Mouse (Mus musculus): ENCODE data around the gene Rmi1. TPM values are rescaled to one million over a fixed set of nuclear protein-coding genes. Genes with fewer than 3 reads are reported as not detected.
"Not testable (repeated sequence)": the region's sequence is repeated elsewhere in the genome, so short reads cannot be mapped to it uniquely, and the experiment has no call there.

Rmi1 gene
- polyA plus RNA-seq (2015; fragmentation: Nextera tagmentation; extraction: Ambion mirVana): 23.8 and 24.3 TPM in 2 replicates

DNA sequence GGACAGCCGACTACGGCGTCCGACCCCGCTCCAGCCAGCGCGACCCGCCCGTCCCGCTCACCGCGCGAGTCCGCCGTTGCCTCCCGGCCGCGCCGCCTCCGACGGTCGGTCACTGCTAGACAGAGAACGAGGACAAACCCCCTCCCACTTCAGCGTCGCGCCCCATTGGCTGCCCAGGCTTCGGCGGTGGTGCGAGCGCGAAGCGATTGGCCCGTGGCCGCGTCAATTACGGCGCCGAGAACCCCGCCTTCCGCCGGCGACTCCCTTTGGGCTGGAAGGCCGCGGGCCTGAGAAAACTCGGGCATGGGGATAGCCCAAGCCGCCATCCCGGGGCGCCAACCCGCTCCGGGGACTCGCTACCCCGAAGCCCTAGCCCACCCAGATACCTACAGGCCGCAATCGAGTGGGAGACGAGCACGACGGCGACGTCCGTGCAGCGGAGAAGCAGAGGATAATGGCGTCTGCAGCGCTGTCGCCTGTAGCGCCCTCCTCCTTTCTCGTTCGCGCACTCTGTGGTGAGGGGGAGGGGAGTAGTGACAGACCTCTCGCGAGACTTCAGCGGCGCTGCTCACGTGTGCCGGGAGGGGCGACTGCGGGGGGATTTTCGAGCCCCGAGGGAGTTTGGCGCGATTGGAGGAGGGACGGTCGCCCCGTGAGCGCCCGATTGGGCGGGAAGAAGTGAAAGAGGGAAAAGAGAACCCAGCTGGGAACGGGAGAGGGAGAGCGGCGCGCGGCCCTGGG is at the start of gene Rmi1:
Gene Rmi1, plus strand, starts transcription at position 246 of the 741 bp plus-strand sequence.
- Histone ChIP-seq H3K4me2 (peak within 1 kb of the TSS; percentile 66), H3K27me3 (replicated peaks) (no peaks in the 10 kb centered on the region), H3K9me3 (no peaks in the 10 kb centered on the region), H3K36me3 (peaks cover 7% of the 10 kb centered on the region), H3K4me1 (peaks cover 3% of the 10 kb centered on the region; the same call in 1 of the 2 replicates), H3K27ac (peak within 1 kb of the TSS; percentile 98), H3K4me3 (replicated peaks) (peak within 1 kb of the TSS; percentile 98), H3K9ac (peak within 1 kb of the TSS; percentile 100)
- 0% methylated on average over 87 of the region's 91 CpGs for WGBS
- ATAC-seq (ENCODE audit: insufficient read depth, low FRiP score, low read depth): peak; percentile 94

DNA sequence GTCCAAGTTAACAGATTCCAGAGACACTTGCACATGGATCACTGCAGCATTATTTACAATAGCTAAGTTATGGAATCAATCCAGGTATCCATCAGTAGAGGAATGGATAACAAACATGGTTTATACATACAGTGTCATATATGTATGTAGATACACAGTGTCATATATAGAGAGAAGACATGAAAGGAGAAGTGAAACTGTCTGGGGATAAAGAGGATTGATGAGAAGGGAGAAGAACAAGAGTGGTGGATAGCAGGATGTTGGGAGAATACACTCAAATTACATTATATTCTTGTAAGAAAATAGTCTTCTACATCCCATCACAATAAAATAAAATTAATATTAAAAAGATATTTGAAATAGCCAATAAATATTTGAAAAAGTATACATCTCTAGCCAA is 49.1 kb upstream of the Rmi1 start:
- Histone ChIP-seq H3K27ac (no peak overlapping the region), H3K4me2 (no peak overlapping the region), H3K4me1 (no peaks in the 10 kb centered on the region), H3K36me3 (no peaks in the 10 kb centered on the region), H3K9me3 (no peaks in the 10 kb centered on the region), H3K4me3 (replicated peaks) (no peak overlapping the region), H3K27me3 (replicated peaks) (no peaks in the 10 kb centered on the region), H3K9ac (no peak overlapping the region)
- ATAC-seq (ENCODE audit: insufficient read depth, low FRiP score, low read depth): no peak

DNA sequence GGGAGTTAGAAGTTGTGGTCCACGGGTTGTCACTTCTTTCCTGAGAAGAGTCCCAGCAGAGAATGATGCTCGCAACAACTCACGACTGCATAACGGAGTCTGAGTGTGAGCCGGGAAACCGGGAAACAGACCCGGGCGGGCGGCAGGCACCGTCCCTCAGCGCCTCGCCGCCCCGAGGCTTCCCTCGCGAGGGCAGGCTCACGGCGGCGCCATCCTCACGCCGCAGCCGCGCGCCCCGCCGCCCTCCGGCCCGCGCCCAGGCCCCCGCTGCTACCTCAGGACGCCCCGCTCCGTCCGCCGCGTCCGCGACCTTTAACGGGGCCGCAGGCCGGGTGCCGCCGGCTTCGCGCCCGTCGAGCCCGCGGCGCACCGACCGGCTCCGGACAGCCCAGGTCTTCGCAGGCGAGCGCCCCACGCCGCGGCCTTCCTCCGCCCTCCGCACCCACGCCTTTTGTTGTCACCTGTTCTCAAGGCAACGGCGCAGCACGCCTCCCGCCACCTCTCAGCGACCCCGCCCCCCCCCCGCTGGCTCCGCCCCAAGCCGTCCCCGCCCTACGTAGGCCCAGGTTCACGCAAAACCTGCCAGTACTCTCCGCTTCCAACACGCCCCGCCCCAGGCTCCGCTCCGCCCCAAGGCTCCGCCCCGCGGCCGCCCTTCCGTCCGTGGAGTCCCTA is 43.3 kb upstream of the Rmi1 start, which contains the start of gene Kif27:
Gene Kif27, minus strand, starts transcription at position 494 of the 675 bp plus-strand sequence.
- peak; percentile 99 for ATAC-seq (ENCODE audit: insufficient read depth, low FRiP score, low read depth)
- peak within 1 kb of the TSS; percentile 68; the same call in 1 of the 2 replicates for H3K27ac ChIP-seq
- under 1% methylated on average over 58 of the region's 85 CpGs for WGBS

DNA sequence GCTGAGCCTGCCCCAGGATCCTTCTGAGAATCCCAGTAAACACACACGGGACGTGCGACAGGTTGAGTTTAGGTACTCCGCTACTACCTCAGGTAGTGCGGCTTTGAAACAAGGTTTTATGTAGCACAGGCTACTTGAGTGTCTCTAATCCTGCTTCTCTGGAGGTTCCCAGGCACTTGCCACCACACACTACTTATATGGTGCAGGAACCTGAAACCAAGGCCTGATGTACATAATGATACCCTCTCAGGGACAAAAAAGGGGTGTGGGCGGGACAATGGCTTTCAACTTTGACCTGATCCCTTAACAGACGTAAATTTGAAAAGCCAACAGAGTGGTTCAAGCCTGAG is 42.8 kb upstream of the Rmi1 start:
- no peaks in the 10 kb centered on the region for H3K27me3 ChIP-seq (replicated peaks)
- no peaks in the 10 kb centered on the region for H3K4me1 ChIP-seq
- no peaks in the 10 kb centered on the region for H3K9me3 ChIP-seq
- H3K4me3 ChIP-seq (replicated peaks): peak overlapping the region; percentile 70
- peak; percentile 62; the same call in 1 of the 2 replicates for ATAC-seq (ENCODE audit: insufficient read depth, low FRiP score, low read depth)
- 4% methylated on average over 7 of the region's 7 CpGs for WGBS
- H3K27ac ChIP-seq: peak overlapping the region; percentile 68; the same call in 1 of the 2 replicates
- no peak overlapping the region for H3K9ac ChIP-seq
- H3K36me3 ChIP-seq: no peaks in the 10 kb centered on the region
- peak overlapping the region; percentile 99 for H3K4me2 ChIP-seq

More for the DNA sequence above, 43.3 kb upstream of the Rmi1 start, which contains the start of gene Kif27:
- Histone ChIP-seq H3K4me1 (no peaks in the 10 kb centered on the region), H3K4me3 (replicated peaks) (peak within 1 kb of the TSS; percentile 70), H3K27me3 (replicated peaks) (no peaks in the 10 kb centered on the region), H3K36me3 (no peaks in the 10 kb centered on the region), H3K9me3 (no peaks in the 10 kb centered on the region), H3K9ac (peak within 1 kb of the TSS; percentile 26; the same call in 1 of the 2 replicates), H3K4me2 (peak within 1 kb of the TSS; percentile 99)

DNA sequence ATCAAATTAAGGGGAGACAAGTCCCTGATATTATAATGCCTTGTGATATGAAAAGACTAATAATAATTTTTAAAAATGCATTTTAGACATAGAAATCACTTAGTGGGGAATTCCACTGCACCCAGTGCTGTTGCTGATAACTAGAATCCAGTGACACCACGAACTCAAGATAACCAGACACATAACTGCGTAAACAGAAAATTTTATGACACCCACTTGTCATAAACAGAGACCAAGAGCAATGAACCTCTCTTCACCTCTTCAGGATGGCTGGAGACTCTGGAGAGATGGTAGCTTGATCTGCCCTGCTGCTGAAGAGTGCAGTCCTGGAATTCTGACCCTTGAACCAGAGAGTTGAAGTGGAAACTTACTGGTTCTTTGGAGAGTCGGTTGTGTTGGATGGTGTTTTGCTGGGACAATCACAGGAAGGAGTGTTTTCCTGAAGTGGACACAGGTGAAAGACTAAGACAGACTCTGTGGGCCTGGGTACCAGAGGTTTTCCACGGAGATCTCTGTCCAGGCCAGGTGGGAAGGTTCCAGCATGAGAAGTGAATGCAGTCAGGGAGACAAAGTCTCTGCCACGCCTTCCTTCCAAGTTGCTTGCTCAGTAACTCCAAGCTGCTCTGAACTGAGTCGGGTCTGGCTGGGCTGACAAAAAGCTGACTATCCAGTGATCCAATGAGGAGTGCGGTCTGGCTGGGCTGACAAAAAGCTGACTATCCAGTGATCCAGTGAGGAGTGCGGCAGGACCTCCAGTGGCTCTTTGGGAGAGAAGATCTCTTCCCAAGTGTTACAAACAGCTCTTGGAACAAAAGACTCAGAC is 37.5 kb upstream of the Rmi1 start:
- Histone ChIP-seq H3K4me2 (no peak overlapping the region), H3K27ac (no peak overlapping the region), H3K27me3 (replicated peaks) (no peaks in the 10 kb centered on the region), H3K4me3 (replicated peaks) (no peak overlapping the region), H3K4me1 (no peaks in the 10 kb centered on the region), H3K36me3 (no peaks in the 10 kb centered on the region), H3K9me3 (no peaks in the 10 kb centered on the region), H3K9ac (no peak overlapping the region)
- 68% methylated on average over 8 of the region's 8 CpGs for WGBS
- no peak for ATAC-seq (ENCODE audit: insufficient read depth, low FRiP score, low read depth)

DNA sequence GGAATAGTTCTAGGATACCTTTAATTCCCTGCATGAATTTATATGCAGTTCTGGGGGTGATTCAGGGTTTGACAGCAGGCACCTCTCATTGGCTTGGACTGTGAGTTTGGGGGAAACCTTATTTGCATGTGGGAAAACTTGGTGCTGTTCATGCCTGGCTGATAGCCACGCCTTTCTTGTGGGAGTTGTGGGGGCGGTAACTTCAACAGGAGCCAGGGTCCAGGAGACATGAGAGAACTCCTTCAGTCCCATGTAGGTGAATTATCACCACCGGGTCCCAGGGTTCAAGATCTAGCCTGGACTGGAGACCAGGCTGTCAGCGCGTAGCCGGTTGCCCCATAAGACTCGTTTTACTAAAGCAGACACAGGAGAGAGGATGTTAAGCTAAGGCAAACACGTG is 36.9 kb upstream of the Rmi1 start:
- not testable (repeated sequence) for H3K27me3 ChIP-seq (replicated peaks)

DNA sequence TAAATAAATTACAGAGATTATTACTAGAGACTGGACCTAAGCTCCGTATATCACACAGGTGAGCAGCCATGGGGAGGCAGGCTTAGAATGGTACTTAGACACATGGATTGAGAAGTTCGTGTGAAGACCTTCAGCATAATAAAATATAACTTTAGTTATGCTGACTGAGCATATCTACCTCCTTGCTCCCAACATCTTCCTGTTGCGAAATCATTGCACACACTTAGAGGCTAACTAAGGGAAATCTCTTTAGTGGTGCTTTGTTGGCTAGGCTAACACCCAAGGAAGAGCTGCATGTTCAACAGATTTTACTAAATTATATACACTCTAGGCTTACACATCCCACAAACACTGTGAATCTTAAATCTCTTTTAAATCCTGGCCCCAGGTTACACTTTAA is 35.7 kb upstream of the Rmi1 start:
- Histone ChIP-seq H3K9me3 (no peaks in the 10 kb centered on the region), H3K4me1 (no peaks in the 10 kb centered on the region), H3K27me3 (replicated peaks) (no peaks in the 10 kb centered on the region), H3K4me3 (replicated peaks) (no peak overlapping the region), H3K4me2 (no peak overlapping the region), H3K27ac (no peak overlapping the region), H3K9ac (no peak overlapping the region), H3K36me3 (no peaks in the 10 kb centered on the region)
- no peak for ATAC-seq (ENCODE audit: insufficient read depth, low FRiP score, low read depth)
- 85% methylated on average over 3 of the region's 3 CpGs for WGBS

More for the DNA sequence above, 36.9 kb upstream of the Rmi1 start:
- H3K4me1 ChIP-seq; ATAC-seq (ENCODE audit: insufficient read depth, low FRiP score, low read depth); H3K36me3 ChIP-seq; H3K4me3 ChIP-seq (replicated peaks); H3K9me3 ChIP-seq; H3K27ac ChIP-seq; H3K9ac ChIP-seq; H3K4me2 ChIP-seq: not testable (repeated sequence)
- WGBS: 82% methylated on average over 8 of the region's 8 CpGs

DNA sequence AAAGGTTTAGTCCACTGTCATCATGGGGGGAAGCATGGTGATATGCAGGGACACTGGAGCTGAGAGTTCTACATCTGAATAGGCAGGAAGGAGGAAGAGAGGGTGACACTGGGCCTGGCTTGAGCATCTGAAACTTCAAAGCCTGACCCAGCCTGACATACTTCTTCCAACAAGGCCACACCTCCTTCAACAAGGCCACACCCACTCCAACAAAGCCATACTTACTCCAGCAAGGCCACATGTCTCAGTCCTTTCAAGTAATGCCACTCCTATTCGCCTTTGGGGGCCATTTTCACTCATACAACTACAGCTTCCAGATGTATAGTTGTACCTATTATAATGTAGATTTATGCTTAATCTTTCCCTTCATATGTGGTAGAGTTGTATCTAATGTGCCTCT is 34.4 kb upstream of the Rmi1 start:
- Histone ChIP-seq H3K27me3 (replicated peaks) (no peaks in the 10 kb centered on the region), H3K4me3 (replicated peaks) (no peak overlapping the region), H3K4me2 (no peak overlapping the region), H3K36me3 (no peaks in the 10 kb centered on the region), H3K9ac (no peak overlapping the region), H3K9me3 (no peaks in the 10 kb centered on the region), H3K4me1 (no peaks in the 10 kb centered on the region), H3K27ac (no peak overlapping the region)
- ATAC-seq (ENCODE audit: insufficient read depth, low FRiP score, low read depth): no peak
- WGBS: 65% methylated on average over 1 of the region's 1 CpGs

DNA sequence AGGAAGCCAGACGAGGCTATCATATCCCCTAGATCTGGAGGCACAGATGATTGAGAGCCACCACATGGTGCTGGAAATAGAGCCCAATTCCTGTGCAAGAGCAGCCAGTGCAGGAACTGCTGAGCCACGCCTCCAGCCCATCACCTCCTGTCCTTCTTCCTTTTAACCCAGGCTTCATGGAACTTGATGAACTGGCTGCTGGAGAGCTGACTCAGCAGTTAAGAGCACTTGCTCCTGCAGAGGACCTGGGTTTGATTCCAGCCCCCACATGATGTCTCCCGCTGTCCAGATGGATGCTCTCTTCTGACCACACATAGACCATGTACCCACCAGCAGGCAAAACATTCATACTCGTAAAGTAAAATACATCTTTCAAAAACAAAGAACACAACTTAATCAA is 33.2 kb upstream of the Rmi1 start:
- 59% methylated on average over 4 of the region's 4 CpGs for WGBS
- no peaks in the 10 kb centered on the region for H3K9me3 ChIP-seq
- no peaks in the 10 kb centered on the region for H3K36me3 ChIP-seq

DNA sequence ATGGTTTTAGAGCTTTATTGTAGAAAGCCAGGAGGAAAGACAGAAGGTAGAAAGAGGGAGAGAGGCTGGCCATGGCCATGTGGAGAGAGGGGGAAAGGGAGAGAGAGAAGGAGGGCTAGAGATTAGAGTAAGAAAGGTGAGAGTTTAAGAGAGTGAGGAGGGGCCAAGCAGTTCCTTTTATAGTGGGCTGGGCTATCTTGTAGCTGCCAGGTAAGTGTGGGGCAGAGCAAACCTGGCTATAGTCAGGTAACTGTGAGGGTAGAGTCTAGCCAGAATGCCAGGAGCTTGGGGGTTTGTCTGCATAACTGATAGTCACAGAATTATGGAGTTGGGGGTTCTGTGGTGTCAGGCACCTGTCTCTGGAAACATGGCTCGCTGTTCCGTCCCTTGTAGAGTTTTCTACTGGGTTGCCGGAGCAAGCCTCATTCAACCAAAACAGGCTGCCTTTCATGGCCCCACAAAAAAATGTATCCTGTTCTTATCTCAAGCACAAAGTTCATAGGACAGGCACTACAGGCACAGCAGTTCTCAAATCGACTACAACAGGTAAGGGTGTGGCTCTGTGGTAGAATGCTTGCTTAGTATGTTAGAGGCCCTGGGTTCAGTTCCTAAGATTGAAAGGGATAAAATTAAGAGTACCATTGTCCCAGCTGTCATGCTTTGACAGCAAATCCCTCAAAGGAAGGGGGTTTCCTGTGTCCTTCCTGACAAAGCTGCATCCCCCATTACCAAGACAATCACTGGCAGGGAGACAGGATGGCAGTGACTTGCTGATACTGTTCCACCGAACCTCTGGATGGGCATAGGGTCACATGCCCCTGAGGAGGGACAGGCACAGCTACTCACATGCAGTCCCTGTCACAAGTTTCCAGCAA is 29.5 kb upstream of the Rmi1 start:
- Histone ChIP-seq H3K36me3 (no peaks in the 10 kb centered on the region), H3K4me3 (replicated peaks) (no peak overlapping the region), H3K4me2 (no peak overlapping the region), H3K27ac (no peak overlapping the region), H3K27me3 (replicated peaks) (no peaks in the 10 kb centered on the region), H3K9ac (no peak overlapping the region), H3K4me1 (no peaks in the 10 kb centered on the region), H3K9me3 (no peaks in the 10 kb centered on the region)
- WGBS: 69% methylated on average over 5 of the region's 5 CpGs
- peak; percentile 53; the same call in 1 of the 2 replicates for ATAC-seq (ENCODE audit: insufficient read depth, low FRiP score, low read depth)

More for the DNA sequence above, 33.2 kb upstream of the Rmi1 start:
- no peak overlapping the region for H3K4me3 ChIP-seq (replicated peaks)
- H3K4me2 ChIP-seq: no peak overlapping the region
- no peaks in the 10 kb centered on the region for H3K27me3 ChIP-seq (replicated peaks)
- no peaks in the 10 kb centered on the region for H3K4me1 ChIP-seq
- no peak overlapping the region for H3K9ac ChIP-seq
- no peak for ATAC-seq (ENCODE audit: insufficient read depth, low FRiP score, low read depth)
- no peak overlapping the region for H3K27ac ChIP-seq

DNA sequence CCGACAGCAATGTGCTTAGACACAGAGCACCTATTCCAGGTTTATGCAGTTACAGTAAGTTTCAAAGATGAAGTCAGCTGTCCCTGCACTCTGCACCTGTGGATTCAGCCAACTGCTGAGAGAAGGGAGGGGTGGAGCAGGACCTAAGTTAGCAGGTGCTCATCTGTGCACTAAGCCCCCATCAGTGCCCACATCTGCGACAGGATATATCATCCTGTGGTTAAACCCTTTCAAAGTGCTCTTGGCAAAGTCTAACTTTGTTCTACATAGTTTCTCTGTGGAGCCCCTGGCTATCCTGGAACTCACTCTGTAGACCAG is 28.9 kb upstream of the Rmi1 start:
- no peak for ATAC-seq (ENCODE audit: insufficient read depth, low FRiP score, low read depth)
- 80% methylated on average over 2 of the region's 2 CpGs for WGBS
- no peak overlapping the region for H3K27ac ChIP-seq

More for the DNA sequence above, 28.9 kb upstream of the Rmi1 start:
- Histone ChIP-seq H3K9ac (no peak overlapping the region), H3K4me2 (no peak overlapping the region), H3K9me3 (no peaks in the 10 kb centered on the region), H3K4me1 (no peaks in the 10 kb centered on the region), H3K4me3 (replicated peaks) (no peak overlapping the region), H3K36me3 (no peaks in the 10 kb centered on the region), H3K27me3 (replicated peaks) (no peaks in the 10 kb centered on the region)

Measured in stomach, embryonic 15.5 days (tissue).